Mouse (Mus musculus): ENCODE results near the gene Slc4a2. TPM values are rescaled to one million over a fixed set of nuclear protein-coding genes. Genes with fewer than 3 reads are reported as not detected.
A peak's percentile ranks its signal among the peaks of the same experiment; 100 is the strongest.
"Not testable (repeated sequence)": the region's sequence is repeated elsewhere in the genome, so short reads cannot be mapped to it uniquely, and the experiment has no call there.

Slc4a2 gene
- total RNA-seq, 2 experiments from 2014 or later, result 14.7 to 15.5 TPM

DNA sequence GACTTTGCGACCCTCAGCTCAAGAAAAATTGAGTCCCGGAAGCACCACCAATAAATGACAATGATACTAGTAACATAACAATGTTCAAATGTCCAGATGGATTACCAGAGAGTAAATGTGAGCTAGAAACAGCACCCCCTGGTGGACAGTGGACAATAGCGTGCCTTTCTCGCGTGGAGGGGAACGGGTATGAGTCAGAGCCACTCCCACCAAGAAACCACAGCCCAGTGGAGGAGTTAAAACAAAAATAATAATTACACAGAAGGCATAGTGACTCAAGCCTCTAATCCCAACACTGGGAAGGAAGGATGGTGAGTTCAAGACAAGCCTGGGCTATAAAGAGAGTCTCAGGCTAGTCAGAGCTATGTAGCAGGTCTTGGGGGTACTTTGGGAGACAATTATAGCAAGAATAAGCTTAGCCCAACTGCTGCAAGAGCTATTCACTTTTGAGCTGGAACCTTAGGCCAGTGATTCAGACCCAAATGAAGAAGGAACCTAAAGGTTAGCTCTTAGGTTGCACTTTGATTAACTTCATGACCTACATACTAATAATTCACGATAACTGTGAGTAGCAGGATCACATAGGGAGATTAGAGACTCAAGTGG, 30.1 kb upstream of the Slc4a2 start, which contains the start of gene Abcb8:
Gene Abcb8, plus strand, starts transcription at position 272 of the 606 bp plus-strand sequence.
- intact Hi-C loops (cut with DNase I), result no loop called here
- DNase-seq, result peak; percentile 52 to 70

DNA sequence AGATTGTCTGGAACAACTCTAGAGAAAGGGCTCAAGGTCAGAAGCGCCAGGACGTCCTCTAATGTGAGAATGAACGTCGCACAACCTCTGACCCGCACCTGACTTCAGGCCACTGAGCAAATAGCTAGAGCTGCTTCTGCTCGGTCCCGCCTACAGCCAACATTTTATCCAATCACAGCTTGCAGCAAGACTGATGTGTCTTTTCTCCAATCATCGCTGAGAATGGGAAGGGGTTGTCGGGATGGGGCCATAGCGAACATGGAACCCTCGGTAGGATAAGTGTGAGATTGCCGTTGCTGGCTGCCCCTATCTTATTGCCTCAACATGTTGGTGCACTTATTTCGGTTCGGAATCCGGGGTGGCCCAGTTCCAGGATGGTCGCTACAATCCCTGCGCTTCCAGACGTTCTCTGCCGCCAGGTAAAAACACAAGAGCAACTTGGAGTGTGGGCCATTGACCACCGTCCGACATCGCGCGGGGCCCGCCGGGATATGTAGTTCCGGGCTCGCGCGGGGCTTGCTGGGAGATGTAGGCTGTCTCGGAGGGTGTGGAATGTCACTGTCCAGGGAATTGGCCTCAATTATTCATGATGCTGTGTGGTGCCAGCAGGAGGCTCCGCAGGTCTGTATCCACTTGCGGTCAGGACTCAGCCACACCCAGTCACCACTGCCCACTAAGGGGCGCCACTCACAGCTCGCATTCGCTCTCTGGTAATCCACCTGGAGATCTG, 29.3 kb upstream of the Slc4a2 start:
- intact Hi-C loops (cut with DNase I), result loop anchor here (2.0 kb wide), 1 partner anchor 76 kb away; no protein-coding TSS in a partner anchor
- DNase-seq, result peak; percentile 90 to 96

GRCm38 (mm10) chr5:24396254-24396653, 27.4 kb upstream of the Slc4a2 start:
- DNase-seq; intact Hi-C loops (cut with DNase I): not testable (repeated sequence)

GRCm38 (mm10) chr5:24399686-24400085, 24.0 kb upstream of the Slc4a2 start:
- DNase-seq, result no peak
- intact Hi-C loops (cut with DNase I), result no loop called here

GRCm38 (mm10) chr5:24400362-24400761, 23.3 kb upstream of the Slc4a2 start:
- DNase-seq, result no peak
- intact Hi-C loops (cut with DNase I), result no loop called here

DNA sequence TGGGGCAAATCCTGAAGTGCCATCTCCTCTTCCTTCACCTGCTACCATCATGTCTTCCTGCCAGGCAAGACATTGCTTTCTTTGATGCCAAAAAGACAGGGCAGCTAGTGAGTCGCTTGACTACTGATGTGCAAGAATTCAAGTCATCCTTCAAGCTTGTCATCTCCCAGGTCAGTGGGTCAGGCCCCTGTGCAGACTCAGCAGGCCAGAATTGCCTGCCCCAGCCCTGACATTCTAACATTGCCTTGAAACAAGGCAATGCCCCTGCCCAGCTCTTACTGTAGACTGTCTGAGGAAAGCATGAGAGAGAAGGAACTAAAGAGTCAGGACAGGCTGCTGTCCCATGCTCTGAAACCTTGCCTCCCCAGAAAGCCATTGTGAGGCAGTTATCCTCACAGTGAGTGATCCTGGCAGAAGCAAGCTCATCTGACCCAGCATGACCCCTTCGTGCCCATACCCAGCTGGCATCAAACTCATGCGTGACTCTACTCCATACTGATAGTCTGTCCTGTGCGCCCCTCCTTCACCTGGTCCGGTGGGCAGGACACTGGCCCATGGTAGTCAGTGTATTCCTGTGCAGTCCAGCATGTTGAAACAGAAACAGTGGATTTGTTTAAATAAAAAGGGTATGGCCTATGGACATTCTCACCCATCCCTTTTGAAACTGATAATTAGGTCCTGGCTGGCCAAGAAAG, 22.6 kb upstream of the Slc4a2 start:
- intact Hi-C loops (cut with DNase I), result no loop called here
- DNase-seq, result no peak

GRCm38 (mm10) chr5:24401969-24402368, 21.7 kb upstream of the Slc4a2 start:
- DNase-seq, result no peak
- intact Hi-C loops (cut with DNase I), result no loop called here

GRCm38 (mm10) chr5:24404594-24405360, 18.9 kb upstream of the Slc4a2 start:
- intact Hi-C loops (cut with DNase I), result no loop called here
- DNase-seq, result no peak

DNA sequence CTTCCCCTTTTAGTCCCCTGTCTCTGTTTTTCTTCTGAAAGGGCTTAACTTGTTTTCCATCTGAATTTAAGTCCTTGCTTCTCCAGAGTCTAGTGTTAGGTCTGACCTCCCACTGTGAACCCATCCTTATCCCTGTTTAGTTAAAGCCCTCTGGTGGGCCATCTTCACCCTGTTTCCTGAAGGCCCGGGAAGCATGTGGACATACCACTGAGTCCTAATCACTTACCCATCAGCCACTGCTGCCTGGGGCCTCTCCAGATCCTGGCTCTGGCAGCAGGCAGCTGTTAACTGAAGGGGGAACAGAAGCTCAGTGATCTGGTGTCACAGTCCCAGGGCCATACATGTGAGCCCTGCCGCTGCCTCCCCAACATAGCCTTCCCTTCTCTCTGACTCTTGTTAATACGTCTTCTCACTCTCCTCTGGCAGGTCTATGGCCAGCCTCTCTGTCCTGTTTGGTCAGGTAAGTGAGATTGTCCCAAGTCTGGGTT, 18.2 kb upstream of the Slc4a2 start:
- DNase-seq, result no peak
- intact Hi-C loops (cut with DNase I), result no loop called here

DNA sequence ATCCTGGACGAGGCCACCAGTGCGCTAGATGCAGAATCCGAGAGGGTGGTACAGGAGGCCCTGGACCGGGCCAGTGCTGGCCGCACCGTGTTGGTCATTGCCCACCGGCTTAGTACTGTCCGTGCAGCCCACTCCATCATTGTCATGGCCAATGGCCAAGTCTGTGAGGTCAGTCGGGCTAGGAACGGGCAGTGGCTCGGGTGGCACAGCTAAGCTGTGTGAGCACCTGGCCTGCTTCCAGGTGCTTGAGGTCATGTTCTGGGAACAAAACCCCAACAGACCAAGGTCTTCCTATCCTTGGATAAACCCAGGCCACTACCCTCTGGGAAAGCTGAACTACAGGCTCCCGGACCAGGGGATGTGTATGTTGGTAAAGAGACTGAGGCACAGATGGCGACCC, 15.0 kb upstream of the Slc4a2 start:
- DNase-seq, result no peak
- intact Hi-C loops (cut with DNase I), result no loop called here

DNA sequence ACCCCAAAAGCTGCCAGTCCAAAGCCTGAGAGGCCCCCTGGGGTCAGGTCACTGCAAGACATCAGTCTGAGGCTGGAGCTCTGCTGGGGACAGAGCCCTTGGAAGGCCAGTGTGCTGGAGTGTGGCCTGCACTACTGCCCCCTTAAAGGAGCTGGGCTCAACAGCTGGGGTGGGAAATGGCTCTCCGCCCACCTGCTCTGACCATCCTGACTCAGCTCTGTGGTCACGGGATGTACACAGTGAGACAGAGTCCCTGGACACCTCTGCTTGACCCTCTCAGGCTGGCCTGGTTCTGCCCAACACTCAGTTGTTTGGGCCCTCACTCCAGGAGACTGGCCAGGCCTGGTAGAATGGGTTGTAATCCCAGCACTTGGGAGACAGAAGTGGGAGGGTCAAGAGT, 14.2 kb upstream of the Slc4a2 start:
- DNase-seq, result no peak
- intact Hi-C loops (cut with DNase I), result no loop called here

DNA sequence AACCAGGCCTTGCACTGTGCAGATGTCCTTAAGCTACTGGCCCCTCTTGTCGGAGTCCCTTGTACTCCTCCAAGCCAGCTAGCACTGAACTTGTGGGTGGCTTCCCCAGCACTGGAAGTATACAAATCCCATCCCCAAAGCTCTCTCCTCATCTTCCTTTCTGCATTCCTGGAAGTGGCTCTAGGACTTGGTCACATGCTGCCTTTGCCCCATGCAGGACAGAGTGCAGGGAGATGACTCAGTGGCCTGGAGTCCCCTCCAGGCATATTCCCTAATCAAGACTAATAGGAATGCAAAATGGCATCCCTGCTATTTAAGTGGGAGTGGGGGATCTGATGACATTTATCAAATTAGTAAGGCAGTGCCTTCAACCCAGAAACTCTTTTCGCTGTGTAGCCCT, 11.6 kb upstream of the Slc4a2 start:
- intact Hi-C loops (cut with DNase I), result no loop called here
- DNase-seq, result no peak

DNA sequence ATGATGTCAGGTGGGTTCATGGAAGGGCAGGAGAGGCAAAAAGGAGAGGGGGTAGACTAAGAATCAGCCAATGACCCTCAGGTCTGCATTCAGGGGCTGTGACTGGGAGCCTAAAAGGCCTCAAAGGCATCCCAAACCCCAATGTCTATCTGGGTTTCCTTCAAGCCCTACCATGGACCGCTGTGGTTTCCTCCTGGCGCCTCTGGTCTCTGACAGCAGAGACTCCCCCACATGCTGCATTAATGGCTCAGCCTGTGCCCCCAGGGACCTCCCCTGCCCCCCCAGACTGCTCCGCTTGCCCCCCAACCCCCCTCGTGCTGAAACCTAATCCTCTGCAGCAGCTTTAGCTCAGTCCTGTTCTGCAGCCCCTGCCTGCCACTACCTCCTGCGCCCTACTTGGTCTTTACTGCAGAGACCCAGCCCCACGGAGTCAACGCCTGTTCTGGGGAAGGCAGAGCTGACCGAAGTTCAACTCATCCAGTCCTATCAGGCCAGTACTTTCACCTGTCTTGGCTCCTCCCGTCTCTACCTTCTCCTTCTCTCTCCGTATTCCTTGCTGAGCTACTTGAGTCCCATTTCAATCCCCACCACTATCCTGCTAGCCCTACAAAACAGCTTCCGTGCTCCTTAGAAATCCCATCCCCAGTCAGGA, 10.5 kb upstream of the Slc4a2 start, which contains the start of gene Asic3:
Gene Asic3, plus strand, starts transcription at position 351 of the 652 bp plus-strand sequence.
- no peak for DNase-seq
- intact Hi-C loops (cut with DNase I), result no loop called here

DNA sequence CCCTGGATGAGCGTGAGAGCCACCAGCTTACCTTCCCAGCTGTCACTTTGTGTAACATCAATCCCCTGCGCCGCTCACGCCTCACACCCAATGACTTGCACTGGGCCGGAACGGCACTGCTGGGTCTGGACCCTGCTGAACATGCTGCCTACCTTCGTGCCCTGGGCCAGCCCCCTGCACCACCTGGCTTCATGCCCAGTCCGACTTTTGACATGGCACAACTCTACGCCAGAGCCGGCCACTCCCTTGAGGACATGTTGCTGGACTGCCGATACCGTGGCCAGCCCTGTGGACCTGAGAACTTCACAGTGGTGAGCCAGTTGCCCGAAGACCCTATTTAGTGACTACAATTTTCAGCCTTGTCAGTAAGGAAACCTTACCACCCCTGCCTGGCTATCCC, 9.7 kb upstream of the Slc4a2 start:
- intact Hi-C loops (cut with DNase I), result no loop called here
- DNase-seq, result peak in 1 of 2 experiments; percentile 34

DNA sequence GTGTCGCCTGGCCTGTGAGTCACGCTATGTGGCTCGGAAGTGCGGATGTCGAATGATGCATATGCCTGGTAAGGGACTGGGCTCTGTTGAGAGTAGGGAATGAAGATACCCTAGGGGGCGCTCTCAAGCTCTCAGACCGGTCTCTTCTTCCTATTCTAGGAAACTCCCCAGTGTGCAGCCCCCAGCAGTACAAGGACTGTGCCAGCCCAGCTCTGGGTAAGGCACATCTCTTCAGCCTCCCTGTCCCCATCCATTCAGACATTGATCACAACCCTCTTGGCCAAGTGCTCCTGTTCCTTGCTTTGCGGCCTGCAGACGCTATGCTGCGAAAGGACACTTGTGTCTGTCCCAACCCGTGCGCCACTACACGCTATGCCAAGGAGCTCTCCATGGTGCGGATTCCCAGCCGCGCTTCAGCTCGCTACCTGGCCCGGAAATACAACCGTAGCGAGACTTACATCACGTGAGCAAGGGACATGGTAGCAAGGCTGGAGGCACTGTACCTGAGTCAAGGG, 7.4 kb upstream of the Slc4a2 start:
- DNase-seq, result peak; percentile 45 to 60
- intact Hi-C loops (cut with DNase I), result loop anchor here (1.0 kb wide), 1 partner anchor 54 kb away; no protein-coding TSS in a partner anchor

- intact Hi-C loops (cut with DNase I), result no loop called here
- no peak for DNase-seq
Measured at GRCm38 (mm10) chr5:24417587-24417986, 6.0 kb upstream of the Slc4a2 start.

- intact Hi-C loops (cut with DNase I), result no loop called here
- DNase-seq, result no peak
Measured at GRCm38 (mm10) chr5:24420381-24420780, 3.3 kb upstream of the Slc4a2 start.

GRCm38 (mm10) chr5:24424004-24424781, 556 bp downstream of the Slc4a2 start:
- DNase-seq, result no peak
- intact Hi-C loops (cut with DNase I), result no loop called here

DNA sequence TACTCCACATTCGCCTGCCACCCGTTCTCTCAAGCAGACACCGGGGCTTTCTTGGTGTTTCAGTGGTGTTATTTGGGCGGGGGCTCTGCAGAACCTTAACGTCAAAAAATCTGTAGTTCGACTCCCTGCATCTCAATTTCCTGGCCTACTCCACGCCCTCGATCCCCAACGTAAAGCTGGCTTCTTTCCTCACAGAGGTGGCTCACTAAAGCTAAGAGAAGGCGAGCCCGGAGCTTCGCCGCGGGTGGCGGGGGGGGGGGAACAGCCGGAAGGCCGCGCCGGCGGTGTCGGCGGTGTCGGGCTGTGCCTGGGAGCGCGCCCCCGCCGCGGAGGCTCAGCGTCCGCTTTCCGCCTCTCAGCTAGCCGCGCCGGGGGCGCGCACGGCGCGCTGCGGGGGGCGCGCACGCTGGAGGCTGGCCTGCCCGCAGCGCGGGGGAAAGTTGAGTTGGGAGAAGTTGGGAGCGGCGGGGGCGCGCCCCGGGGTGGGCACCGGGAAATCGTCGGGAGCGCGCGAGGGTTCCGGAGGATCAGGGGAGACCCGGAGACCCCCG, 1.3 kb downstream of the Slc4a2 start:
- DNase-seq, result peak; percentile 75 to 84
- intact Hi-C loops (cut with DNase I), result no loop called here
